In genomic region chr10:119114653-119115052, GRCm38 (mm10) we compare ENCODE assay signal across 11 mouse cellular contexts.
DNase-seq lines count a peak whose midpoint lies in the region; ATAC-seq and TF ChIP-seq lines count a peak whose summit lies in the region.
"Had no signal": no experiment of that assay in that cellular context is flagged by ENCODE, and none has a peak within 500 bp of the region (broad histone marks: within the 10 kb centered on the region; RNA-seq: fewer than 3 reads in every experiment).

No protein-coding gene starts in this region.

- TF ChIP-seq EP300 in CH12.LX (IDR thresholded peaks at IDR 0.05; ENCODE audit: low read length) = no peak

- in situ Hi-C loops in CH12.LX (cut with MboI; ENCODE audit: low pct_ligation_motif_present, low pct_unique_long_range_greater_than_20kb, low sequenced_read_pairs) = no loop called here

- H3K27ac ChIP-seq in heart, embryonic 15.5 days = no peak overlapping the region
- no peak overlapping the region for H3K27ac ChIP-seq in CH12.LX (ENCODE audit: insufficient read depth, low read depth)
- peak overlapping the region; percentile 64 for H3K27ac ChIP-seq in liver, embryonic 11.5 days (ENCODE audit: low read depth, low read length)
- H3K27ac ChIP-seq: neural tube, embryonic 13.5 days had no signal

- no peaks in the 10 kb centered on the region for H3K27me3 ChIP-seq in heart, embryonic 15.5 days
- H3K27me3 ChIP-seq in CH12.LX (replicated peaks) = no peaks in the 10 kb centered on the region
- H3K27me3 ChIP-seq in liver, embryonic 11.5 days (replicated peaks; ENCODE audit: control insufficient read depth, insufficient read depth, low read length) = no peaks in the 10 kb centered on the region
- H3K27me3 ChIP-seq: neural tube, embryonic 13.5 days had no signal

- intact Hi-C loops in left cerebral cortex, postnatal 14 days (cut with DNase I) = no loop called here

- no peak for TF ChIP-seq POLR2A in CH12.LX (IDR thresholded peaks at IDR 0.05; ENCODE audit: low read depth, low read length)

- H3K4me1 ChIP-seq in heart, embryonic 15.5 days (replicated peaks) = peaks cover 3% of the 10 kb centered on the region; the same call in 1 of the 2 replicates
- peaks cover 0 to 33% of the 10 kb centered on the region in 2 experiments; a peak in 2 of 4 replicates for H3K4me1 ChIP-seq in CH12.LX (ENCODE audit: control insufficient read depth in 1 of 2, insufficient read depth in 2 of 2)
- H3K4me1 ChIP-seq in liver, embryonic 11.5 days (replicated peaks; ENCODE audit: control insufficient read depth, insufficient read depth, low read length) = peaks cover 16% of the 10 kb centered on the region

- no peaks in the 10 kb centered on the region for H3K36me3 ChIP-seq in heart, embryonic 15.5 days
- no peaks in the 10 kb centered on the region for H3K36me3 ChIP-seq in CH12.LX (replicated peaks in 1 of 2; ENCODE audit: control insufficient read depth in 1 of 2, insufficient read depth in 1 of 2, low read length in 1 of 2)
- H3K36me3 ChIP-seq in liver, embryonic 11.5 days (ENCODE audit: control insufficient read depth, insufficient read depth, low read length) = no peaks in the 10 kb centered on the region
- H3K36me3 ChIP-seq: neural tube, embryonic 13.5 days had no signal

- no peak overlapping the region for H3K9ac ChIP-seq in heart, embryonic 15.5 days
- H3K9ac ChIP-seq in CH12.LX (ENCODE audit: insufficient read depth, low read depth) = no peak overlapping the region
- no peak overlapping the region; the same call in 1 of the 2 replicates for H3K9ac ChIP-seq in liver, embryonic 11.5 days (ENCODE audit: low read depth, low read length)
- H3K9ac ChIP-seq: neural tube, embryonic 13.5 days had no signal

- 0 out of 2 replicates have a peak overlapping the region, but pooled peaks have one; percentile 16 for H3K4me2 ChIP-seq in heart, embryonic 15.5 days
- no peak overlapping the region for H3K4me2 ChIP-seq in CH12.LX (ENCODE audit: insufficient read depth, low read depth, poor library complexity, severe bottlenecking)
- H3K4me2 ChIP-seq in liver, embryonic 11.5 days = peak overlapping the region; percentile 32
- H3K4me2 ChIP-seq: neural tube, embryonic 13.5 days had no signal

- peak; percentile 35; the same call in 1 of the 2 replicates for ATAC-seq in heart, embryonic 15.5 days (replicated peaks; ENCODE audit: insufficient number of reproducible peaks, insufficient read depth, low FRiP score, low read depth)
- ATAC-seq in common myeloid progenitor, adult 5-6 weeks (replicated peaks; ENCODE audit: low read depth, poor library complexity, severe bottlenecking) = peak; percentile 92
- ATAC-seq in liver, embryonic 11.5 days (replicated peaks; ENCODE audit: low FRiP score) = peak; percentile 89
- ATAC-seq: inflammation-experienced regulatory T-cells, adult 6 months had no signal

- H3K9me3 ChIP-seq in heart, embryonic 15.5 days (replicated peaks) = no peaks in the 10 kb centered on the region
- H3K9me3 ChIP-seq in CH12.LX (replicated peaks; ENCODE audit: low read length) = no peaks in the 10 kb centered on the region
- no peaks in the 10 kb centered on the region for H3K9me3 ChIP-seq in liver, embryonic 11.5 days (ENCODE audit: control insufficient read depth, low read length)
- H3K9me3 ChIP-seq: neural tube, embryonic 13.5 days had no signal

- 11% methylated on average over 10 of the region's 10 CpGs for WGBS in heart, embryonic 15.5 days
- 16% methylated on average over 10 of the region's 10 CpGs for WGBS in liver, embryonic 11.5 days

- no peak for TF ChIP-seq CTCF in CH12.LX (conservative IDR thresholded peaks at IDR 0.05 in 1 of 2, IDR thresholded peaks at IDR 0.05 in 1 of 2; ENCODE audit: low read depth in 2 of 2, low read length in 2 of 2)

- no peaks in the 10 kb centered on the region for H3K79me2 ChIP-seq in CH12.LX (replicated peaks; ENCODE audit: control insufficient read depth, extremely low read depth, insufficient read depth, poor library complexity, severe bottlenecking)

- no peak overlapping the region for H3K4me3 ChIP-seq in heart, embryonic 15.5 days
- no peak overlapping the region for H3K4me3 ChIP-seq in CH12.LX (replicated peaks in 1 of 3; ENCODE audit: low read depth in 2 of 3, low read length in 2 of 3, poor library complexity in 1 of 3)
- H3K4me3 ChIP-seq in liver, embryonic 11.5 days (ENCODE audit: low read depth, low read length) = 0 out of 2 replicates have a peak overlapping the region, but pooled peaks have one; percentile 20
- H3K4me3 ChIP-seq: neural tube, embryonic 13.5 days had no signal

- dilution Hi-C loops in CH12.LX (cut with MboI; ENCODE audit: extremely low pct_ligation_motif_present, extremely low pct_unique_long_range_greater_than_20kb, low sequenced_read_pairs) = no loop called here

- TF ChIP-seq RAD21 in CH12.LX (IDR thresholded peaks at IDR 0.05; ENCODE audit: low read depth, low read length) = no peak

- no peak for DNase-seq in heart, adult 8-10 months (ENCODE audit: low spot score)
- no peak for DNase-seq in CH12.LX (ENCODE audit: extremely low read depth)
- no peak for DNase-seq in liver, embryonic 11.5 days (ENCODE audit: low spot score)
- no peak for DNase-seq in testis, postnatal 14 days (ENCODE audit: low spot score)
- no peak for DNase-seq in cerebellum, adult 9-10 months
- DNase-seq in left cerebral cortex, postnatal 14 days (ENCODE audit: low spot score in 2 of 2) = no peak
- DNase-seq: lung, adult 2 months had no signal

TF ChIP-seq in CH12.LX, 34 proteins besides CTCF, POLR2A, EP300 and RAD21:
- TF ChIP-seq UBTF (IDR thresholded peaks at IDR 0.05; ENCODE audit: low read depth, low read length) (no peak), SIN3A (IDR thresholded peaks at IDR 0.05; ENCODE audit: low read length) (no peak), POLR2AphosphoS2 (IDR thresholded peaks at IDR 0.05; ENCODE audit: low read depth, low read length) (no peak), MAZ (IDR thresholded peaks at IDR 0.05; ENCODE audit: low read depth, low read length) (no peak), E2F4 (IDR thresholded peaks at IDR 0.05; ENCODE audit: insufficient replicate concordance, low read depth, low read length) (no peak), ETS1 (conservative IDR thresholded peaks at IDR 0.05; ENCODE audit: low read depth, low read length) (no peak), BHLHE40 (IDR thresholded peaks at IDR 0.05; ENCODE audit: low read depth, low read length) (0 out of 2 replicates have a peak, but pooled peaks have one; percentile 9), CHD1 (IDR thresholded peaks at IDR 0.05; ENCODE audit: low read depth, low read length) (no peak)

Comparison
In these comparisons a context has a peak if more than half of its experiments do, and no peak if none do; other contexts are left out.
1. ATAC-seq: peak in every context shown above with its lines; median percentile 92 in common myeloid progenitor, adult 5-6 weeks; 89 in liver, embryonic 11.5 days; 35 in heart, embryonic 15.5 days.